Mouse (Mus musculus) heart, postnatal 0 days (tissue): Measurements from ENCODE around the gene Lrrtm1.

Experiments
- CTCF ChIP-seq: IDR thresholded peaks from 2 replicates; pipeline ENCODE4 v1.5.1; 2016; ENCODE audit warnings: antibody characterized with exemption, control low read depth, low read depth
- EP300 ChIP-seq: IDR thresholded peaks from 2 replicates; pipeline ENCODE4 v1.6.1; 2016; ENCODE audit warnings: antibody characterized with exemption, low read depth

DNA sequence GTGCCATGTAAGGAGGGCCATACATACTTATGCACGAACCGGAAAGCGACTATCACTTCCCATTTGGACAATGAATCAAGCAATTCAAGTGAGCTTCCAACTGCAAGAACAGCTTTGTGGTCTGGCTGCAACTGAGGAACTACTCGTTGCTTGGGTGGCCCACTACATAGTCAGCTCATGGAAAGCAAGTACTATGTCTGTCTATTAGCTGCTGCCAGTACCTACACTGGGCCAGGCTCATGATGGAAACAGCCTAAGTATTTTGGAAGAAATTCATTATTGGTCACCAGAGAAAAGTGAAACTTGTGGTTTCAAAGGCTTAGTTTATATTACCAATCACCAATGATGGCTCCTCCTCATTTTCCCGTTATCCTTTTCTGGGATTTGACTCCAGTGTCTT, 43.8 kb downstream of the Lrrtm1 start:
- TF ChIP-seq CTCF (no peak), EP300 (no peak)
